Mouse (Mus musculus) effector memory CD4-positive, alpha-beta T cell, adult 5 months (primary cell): ENCODE results near the gene Mthfd2. TPM values are rescaled to one million over a fixed set of nuclear protein-coding genes. Genes with fewer than 3 reads are reported as not detected.

Source experiments
- polyA plus RNA-seq: library from polyadenylated mRNA; unstranded; fragments of 100-300 nt; shearing (Covaris generic); gene quantifications from one replicate; pipeline ENCODE4 v1.2.1, GENCODE M21; 2017

Mthfd2 gene
- polyA plus RNA-seq = 63.8 TPM

DNA sequence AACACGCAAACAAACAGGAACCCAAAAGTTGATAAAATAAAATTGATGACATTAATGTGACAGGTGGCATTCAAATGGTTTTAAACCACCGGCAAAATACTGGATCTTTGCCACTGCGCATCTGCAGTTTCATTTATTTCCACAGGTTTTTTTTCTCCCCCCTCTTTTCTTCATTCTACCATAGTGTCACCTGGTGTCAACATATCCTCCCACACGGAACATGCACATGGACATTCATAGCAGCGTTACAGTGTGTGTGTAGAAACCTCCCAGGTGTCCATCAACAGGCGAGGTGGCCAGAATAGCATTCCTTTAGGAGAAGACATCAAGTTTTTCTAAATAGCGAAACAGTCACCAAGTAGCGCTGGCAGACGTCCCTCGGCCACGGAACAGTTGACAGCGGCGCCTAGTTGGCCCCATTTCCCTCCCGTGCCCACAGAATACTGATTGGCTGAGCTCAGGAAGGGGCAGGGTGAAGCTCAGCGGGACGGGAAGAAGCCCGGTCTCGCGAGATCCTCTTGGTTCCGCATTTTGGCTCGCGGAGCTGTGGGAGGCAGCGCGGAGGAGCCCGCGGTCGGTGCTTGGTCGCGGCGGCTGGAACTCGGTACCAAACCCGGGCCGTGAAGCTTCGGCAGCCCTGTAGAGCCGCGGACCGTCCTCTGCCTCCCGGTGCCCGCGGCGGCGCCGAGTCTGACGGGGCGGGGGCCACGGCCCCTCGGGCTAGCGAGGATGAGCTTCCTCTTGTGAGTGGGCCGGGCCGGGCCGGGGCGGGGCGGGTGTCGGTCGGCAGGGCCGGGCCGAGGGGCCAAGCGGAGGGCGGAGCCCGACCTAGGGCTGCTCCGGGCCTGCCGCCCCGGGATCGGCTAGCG lies at the start of gene Mthfd2, which contains the start of gene Mob1a:
Gene Mthfd2 (minus strand): TSS at position 384 of the 869 bp plus-strand sequence.
Gene Mob1a (plus strand): TSS at position 492 of the 869 bp plus-strand sequence.

DNA sequence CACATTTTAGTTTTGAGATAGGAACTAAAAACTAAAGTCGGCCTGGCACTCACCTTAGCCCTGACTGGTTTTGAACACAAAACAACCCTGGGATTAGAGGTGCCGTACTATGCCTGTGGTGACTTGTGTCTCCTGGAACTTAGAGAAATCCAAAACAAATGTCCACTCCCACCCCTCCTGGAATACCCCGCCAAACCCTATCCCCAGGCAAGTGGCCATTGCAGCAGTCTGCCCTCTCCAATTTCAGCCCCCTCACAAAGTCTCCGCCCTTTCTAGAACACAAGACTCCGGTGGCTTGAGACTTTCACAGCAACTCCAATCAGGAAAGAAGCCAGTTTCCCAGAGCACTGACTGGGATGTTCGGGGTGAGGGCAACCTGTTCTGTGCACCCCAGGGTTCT lies 23.2 kb upstream of the Mthfd2 start, which contains the start of gene Bola3:
Gene Bola3 (plus strand): TSS at position 275 of the 400 bp plus-strand sequence.

Other genes with a start within 250 kb of the Mthfd2 start
- gene Pcgf1, start 248.0 kb downstream of the Mthfd2 start, polyA plus RNA-seq = 25.5 TPM
- not detected for gene Lbx2, start 239.5 kb downstream of the Mthfd2 start, polyA plus RNA-seq
- 2.9 TPM for gene Ccdc142, start 224.3 kb downstream of the Mthfd2 start, polyA plus RNA-seq
- gene Gm42688, start 224.3 kb downstream of the Mthfd2 start, polyA plus RNA-seq = 7.2 TPM
- 29.6 TPM for gene Mrpl53, start 216.9 kb downstream of the Mthfd2 start, polyA plus RNA-seq
- gene Mogs, start 210.4 kb downstream of the Mthfd2 start, polyA plus RNA-seq = 71.4 TPM
- 58.8 TPM for gene Wbp1, start 204.3 kb downstream of the Mthfd2 start, polyA plus RNA-seq
- gene Ino80b, start 200.5 kb downstream of the Mthfd2 start, polyA plus RNA-seq = 26.6 TPM
- gene Rtkn, start 190.4 kb downstream of the Mthfd2 start, polyA plus RNA-seq = 0.77 TPM
- 0.62 TPM for gene Wdr54, start 169.5 kb downstream of the Mthfd2 start, polyA plus RNA-seq
- not detected for gene 1700003E16Rik, start 169.5 kb downstream of the Mthfd2 start, polyA plus RNA-seq
- gene Dctn1, start 160.0 kb downstream of the Mthfd2 start, polyA plus RNA-seq = 60.1 TPM
- gene Slc4a5, start 106.1 kb downstream of the Mthfd2 start, polyA plus RNA-seq = 0.81 TPM
- gene Mob1a, start 108 bp upstream of the Mthfd2 start, polyA plus RNA-seq = 176 TPM
- gene Bola3, start 23.2 kb upstream of the Mthfd2 start, polyA plus RNA-seq = 74.8 TPM
- 45.6 TPM for gene Tet3, start 133.2 kb upstream of the Mthfd2 start, polyA plus RNA-seq
- gene Dguok, start 181.1 kb upstream of the Mthfd2 start, polyA plus RNA-seq = 83.1 TPM
- gene Actg2, start 210.4 kb upstream of the Mthfd2 start, polyA plus RNA-seq = 0.55 TPM
- gene Stambp, start 246.8 kb upstream of the Mthfd2 start, polyA plus RNA-seq = 23.2 TPM